Mouse (Mus musculus): Measurements from ENCODE around the gene Vwa3a. TPM values are rescaled to one million over a fixed set of nuclear protein-coding genes. Genes with fewer than 3 reads are reported as not detected.
"Not testable (repeated sequence)": the region's sequence is repeated elsewhere in the genome, so short reads cannot be mapped to it uniquely, and the experiment has no call there.

Vwa3a gene
- polyA plus RNA-seq, 1 experiment from 2014 or later: 1.0 TPM

DNA sequence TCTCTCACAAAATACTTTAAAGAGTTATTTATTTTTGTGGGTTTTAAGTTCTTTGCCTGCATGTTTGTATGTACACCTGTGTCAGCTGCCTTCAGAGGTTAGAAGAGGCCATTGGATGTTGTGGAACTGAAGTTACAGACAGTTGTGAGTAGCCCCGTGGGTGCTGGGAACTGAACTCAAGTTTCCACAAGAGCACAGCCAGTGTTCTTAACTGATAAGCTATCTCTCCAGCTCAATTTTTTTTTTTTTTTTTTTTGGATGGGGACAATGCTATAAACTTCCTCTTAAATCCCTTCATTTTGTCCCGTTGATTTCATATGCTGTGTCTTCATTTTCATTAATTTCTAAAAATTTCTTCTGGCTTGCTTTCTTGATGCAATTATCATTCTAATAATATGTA is 25.9 kb upstream of the Vwa3a start:
- Histone ChIP-seq H3K4me2 (ENCODE audit: low read depth, low read length) (no peak overlapping the region), H3K27me3 (ENCODE audit: control insufficient read depth, insufficient read depth, low read length) (no peaks in the 10 kb centered on the region), H3K9ac (ENCODE audit: low read length) (no peak overlapping the region), H3K4me3 (ENCODE audit: low read length) (no peak overlapping the region), H3K9me3 (replicated peaks; ENCODE audit: control insufficient read depth, low read length) (no peaks in the 10 kb centered on the region), H3K4me1 (ENCODE audit: control insufficient read depth, insufficient read depth, low read length) (peaks cover 5% of the 10 kb centered on the region), H3K27ac (ENCODE audit: low read length) (peak overlapping the region; percentile 69; the same call in 1 of the 2 replicates), H3K36me3 (ENCODE audit: control insufficient read depth, insufficient read depth) (no peaks in the 10 kb centered on the region)
- 77% methylated on average over 2 of the region's 2 CpGs for WGBS
- ATAC-seq (replicated peaks; ENCODE audit: extremely low read depth, insufficient read depth, low FRiP score): no peak

DNA sequence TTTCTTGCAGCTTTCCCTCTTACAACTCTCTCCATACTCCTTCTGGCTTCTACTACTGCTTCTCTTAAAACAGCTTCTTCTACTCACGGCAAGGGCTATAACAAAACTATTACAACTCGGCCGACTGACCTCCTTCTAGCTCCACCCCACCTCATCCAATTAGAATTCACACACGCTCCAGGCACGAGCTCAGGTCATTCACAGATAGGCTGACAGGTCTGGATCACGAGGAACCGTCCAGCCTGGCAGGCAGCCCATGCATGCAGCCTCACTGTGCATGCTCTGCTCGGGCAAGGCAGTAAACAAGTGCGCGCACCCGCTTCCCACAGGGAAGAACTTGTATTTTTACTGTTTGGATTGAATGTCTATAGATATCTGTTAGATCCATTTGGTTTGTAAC is 25.2 kb upstream of the Vwa3a start:
- H3K27me3 ChIP-seq (ENCODE audit: control insufficient read depth, insufficient read depth, low read length); H3K36me3 ChIP-seq (ENCODE audit: control insufficient read depth, insufficient read depth); H3K4me1 ChIP-seq (ENCODE audit: control insufficient read depth, insufficient read depth, low read length); H3K9me3 ChIP-seq (replicated peaks; ENCODE audit: control insufficient read depth, low read length); H3K9ac ChIP-seq (ENCODE audit: low read length); H3K4me3 ChIP-seq (ENCODE audit: low read length): not testable (repeated sequence)
- 51% methylated on average over 11 of the region's 11 CpGs for WGBS
- ATAC-seq (replicated peaks; ENCODE audit: extremely low read depth, insufficient read depth, low FRiP score): peak; percentile 63
- H3K4me2 ChIP-seq (ENCODE audit: low read depth, low read length): peak overlapping the region; percentile 43
- H3K27ac ChIP-seq (ENCODE audit: low read length): peak overlapping the region; percentile 69

- Histone ChIP-seq H3K9ac (ENCODE audit: low read length) (no peak overlapping the region), H3K4me2 (ENCODE audit: low read depth, low read length) (no peak overlapping the region), H3K27me3 (ENCODE audit: control insufficient read depth, insufficient read depth, low read length) (no peaks in the 10 kb centered on the region), H3K4me3 (ENCODE audit: low read length) (no peak overlapping the region), H3K4me1 (ENCODE audit: control insufficient read depth, insufficient read depth, low read length) (peaks cover 5% of the 10 kb centered on the region), H3K27ac (ENCODE audit: low read length) (no peak overlapping the region), H3K9me3 (replicated peaks; ENCODE audit: control insufficient read depth, low read length) (no peaks in the 10 kb centered on the region), H3K36me3 (ENCODE audit: control insufficient read depth, insufficient read depth) (no peaks in the 10 kb centered on the region)
- no peak for ATAC-seq (replicated peaks; ENCODE audit: extremely low read depth, insufficient read depth, low FRiP score)
- WGBS: 56% methylated on average over 2 of the region's 2 CpGs
These were observed 21.9 kb upstream of the Vwa3a start for GRCm38 (mm10) chr7:120717261-120717660.

DNA sequence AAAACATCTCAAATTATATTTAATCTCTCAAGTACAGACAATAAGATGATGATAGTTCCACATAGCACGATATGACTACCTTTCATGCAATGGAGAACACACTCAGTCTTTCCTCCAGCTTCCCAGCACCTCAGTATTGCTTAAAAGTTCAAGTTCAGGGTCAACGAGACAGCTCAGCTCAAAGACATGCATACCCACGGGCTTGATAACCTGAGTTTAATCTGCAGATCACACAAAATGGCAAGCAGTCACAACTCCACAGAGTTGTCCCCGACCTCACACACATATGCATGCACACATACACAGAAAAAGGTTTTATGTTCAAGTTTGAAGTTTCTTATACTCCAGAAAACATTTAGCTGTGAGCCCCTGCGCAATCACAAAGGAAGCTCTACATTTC is 18.1 kb upstream of the Vwa3a start:
- H3K9me3 ChIP-seq (replicated peaks; ENCODE audit: control insufficient read depth, low read length): no peaks in the 10 kb centered on the region
- H3K4me1 ChIP-seq (ENCODE audit: control insufficient read depth, insufficient read depth, low read length): no peaks in the 10 kb centered on the region
- H3K36me3 ChIP-seq (ENCODE audit: control insufficient read depth, insufficient read depth): no peaks in the 10 kb centered on the region
- H3K27ac ChIP-seq (ENCODE audit: low read length): no peak overlapping the region
- no peak overlapping the region for H3K9ac ChIP-seq (ENCODE audit: low read length)
- no peaks in the 10 kb centered on the region for H3K27me3 ChIP-seq (ENCODE audit: control insufficient read depth, insufficient read depth, low read length)
- WGBS: 86% methylated on average over 5 of the region's 5 CpGs
- no peak overlapping the region for H3K4me3 ChIP-seq (ENCODE audit: low read length)
- ATAC-seq (replicated peaks; ENCODE audit: extremely low read depth, insufficient read depth, low FRiP score): no peak
- no peak overlapping the region for H3K4me2 ChIP-seq (ENCODE audit: low read depth, low read length)

- WGBS: 90% methylated on average over 8 of the region's 8 CpGs
- H3K27ac ChIP-seq (ENCODE audit: low read length): no peak overlapping the region
- no peaks in the 10 kb centered on the region for H3K9me3 ChIP-seq (replicated peaks; ENCODE audit: control insufficient read depth, low read length)
- H3K27me3 ChIP-seq (ENCODE audit: control insufficient read depth, insufficient read depth, low read length): no peaks in the 10 kb centered on the region
- H3K4me1 ChIP-seq (ENCODE audit: control insufficient read depth, insufficient read depth, low read length): no peaks in the 10 kb centered on the region
- no peak overlapping the region for H3K4me2 ChIP-seq (ENCODE audit: low read depth, low read length)
- ATAC-seq (replicated peaks; ENCODE audit: extremely low read depth, insufficient read depth, low FRiP score): no peak
- H3K9ac ChIP-seq (ENCODE audit: low read length): no peak overlapping the region
- no peak overlapping the region for H3K4me3 ChIP-seq (ENCODE audit: low read length)
- H3K36me3 ChIP-seq (ENCODE audit: control insufficient read depth, insufficient read depth): no peaks in the 10 kb centered on the region
These were observed 17.7 kb upstream of the Vwa3a start for GRCm38 (mm10) chr7:120721456-120721855.

- H3K9ac ChIP-seq (ENCODE audit: low read length): no peak overlapping the region
- H3K27ac ChIP-seq (ENCODE audit: low read length): no peak overlapping the region
- no peaks in the 10 kb centered on the region for H3K36me3 ChIP-seq (ENCODE audit: control insufficient read depth, insufficient read depth)
- H3K4me3 ChIP-seq (ENCODE audit: low read length): no peak overlapping the region
- H3K27me3 ChIP-seq (ENCODE audit: control insufficient read depth, insufficient read depth, low read length): no peaks in the 10 kb centered on the region
- H3K4me2 ChIP-seq (ENCODE audit: low read depth, low read length): no peak overlapping the region
- H3K9me3 ChIP-seq (replicated peaks; ENCODE audit: control insufficient read depth, low read length): no peaks in the 10 kb centered on the region
- no peaks in the 10 kb centered on the region for H3K4me1 ChIP-seq (ENCODE audit: control insufficient read depth, insufficient read depth, low read length)
- no peak for ATAC-seq (replicated peaks; ENCODE audit: extremely low read depth, insufficient read depth, low FRiP score)
- WGBS: 87% methylated on average over 4 of the region's 4 CpGs
These were observed 17.1 kb upstream of the Vwa3a start for GRCm38 (mm10) chr7:120722063-120722462.

DNA sequence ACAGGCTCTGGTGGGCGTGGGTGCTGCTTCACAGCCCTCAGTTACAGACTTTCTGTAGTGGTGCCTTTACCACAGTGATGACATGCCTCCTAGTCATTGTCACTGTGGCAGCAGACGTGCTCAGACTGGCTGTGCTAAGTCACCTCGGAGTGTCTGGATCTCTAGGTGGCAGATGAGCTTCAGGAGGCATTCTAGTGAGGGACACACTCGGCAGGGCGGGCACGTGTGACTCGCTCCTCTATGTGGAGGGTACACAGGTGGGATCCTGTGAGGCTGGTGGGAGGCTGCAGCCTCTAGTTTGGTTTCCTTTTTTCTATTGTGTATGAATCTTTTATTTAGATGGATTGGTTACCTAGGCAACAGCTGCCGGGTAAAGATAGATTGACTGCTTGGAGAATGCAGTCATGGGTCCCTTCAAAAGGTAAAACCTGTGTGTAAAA is 16.3 kb upstream of the Vwa3a start:
- ATAC-seq (replicated peaks; ENCODE audit: extremely low read depth, insufficient read depth, low FRiP score): no peak
- Histone ChIP-seq H3K27ac (ENCODE audit: low read length) (no peak overlapping the region), H3K9ac (ENCODE audit: low read length) (no peak overlapping the region), H3K9me3 (replicated peaks; ENCODE audit: control insufficient read depth, low read length) (no peaks in the 10 kb centered on the region), H3K27me3 (ENCODE audit: control insufficient read depth, insufficient read depth, low read length) (no peaks in the 10 kb centered on the region), H3K4me1 (ENCODE audit: control insufficient read depth, insufficient read depth, low read length) (no peaks in the 10 kb centered on the region), H3K4me2 (ENCODE audit: low read depth, low read length) (no peak overlapping the region), H3K4me3 (ENCODE audit: low read length) (no peak overlapping the region), H3K36me3 (ENCODE audit: control insufficient read depth, insufficient read depth) (no peaks in the 10 kb centered on the region)
- 69% methylated on average over 8 of the region's 8 CpGs for WGBS

DNA sequence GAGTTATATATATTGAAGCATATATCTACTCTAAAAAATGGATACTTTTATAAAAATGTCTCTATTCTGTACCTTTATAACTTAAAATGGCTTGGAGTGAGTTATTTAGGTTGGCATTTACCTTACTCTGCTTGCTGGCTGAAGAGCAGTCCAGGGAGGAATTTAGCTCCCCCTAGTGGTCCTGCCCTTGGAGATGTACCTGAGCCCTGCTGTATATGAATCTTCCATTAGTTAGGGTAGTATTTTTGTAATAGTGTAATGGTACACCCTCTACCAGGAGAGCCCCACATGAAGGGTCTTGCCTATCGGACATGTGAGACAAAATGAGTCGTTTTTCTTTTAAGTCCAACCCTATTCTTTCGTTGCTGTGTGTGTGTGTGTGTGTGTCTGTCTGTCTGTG is 11.5 kb upstream of the Vwa3a start:
- peak; percentile 46; the same call in 1 of the 2 replicates for ATAC-seq (replicated peaks; ENCODE audit: extremely low read depth, insufficient read depth, low FRiP score)
- no peak overlapping the region for H3K4me2 ChIP-seq (ENCODE audit: low read depth, low read length)
- 81% methylated on average over 3 of the region's 3 CpGs for WGBS

DNA sequence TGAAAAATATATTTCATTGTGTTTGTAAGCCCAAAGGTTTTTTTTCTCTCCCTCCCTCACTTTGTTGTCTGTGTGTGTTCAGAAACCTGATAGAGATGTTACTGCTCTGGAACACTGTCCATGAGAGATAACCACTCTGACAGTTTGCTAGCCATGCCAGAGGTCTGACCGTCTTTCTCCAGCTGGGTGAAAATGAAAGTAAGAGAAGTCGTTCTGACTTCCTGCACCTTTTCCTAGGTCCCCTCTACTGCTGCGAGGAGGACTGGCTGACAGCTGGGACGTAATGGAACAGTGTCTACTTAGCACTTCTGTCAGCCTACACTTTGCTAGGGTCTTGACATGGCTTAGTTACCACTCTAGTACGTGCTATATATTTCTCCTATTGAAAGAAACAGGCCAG is 9.5 kb upstream of the Vwa3a start:
- peak overlapping the region; percentile 39 for H3K4me2 ChIP-seq (ENCODE audit: low read depth, low read length)
- no peak overlapping the region for H3K9ac ChIP-seq (ENCODE audit: low read length)
- 0 out of 2 replicates have a peak overlapping the region, but pooled peaks have one; percentile 24 for H3K4me3 ChIP-seq (ENCODE audit: low read length)
- peaks cover 3% of the 10 kb centered on the region for H3K4me1 ChIP-seq (ENCODE audit: control insufficient read depth, insufficient read depth, low read length)
- no peaks in the 10 kb centered on the region for H3K27me3 ChIP-seq (ENCODE audit: control insufficient read depth, insufficient read depth, low read length)
- WGBS: 39% methylated on average over 5 of the region's 5 CpGs
- H3K27ac ChIP-seq (ENCODE audit: low read length): no peak overlapping the region
- H3K9me3 ChIP-seq (replicated peaks; ENCODE audit: control insufficient read depth, low read length): no peaks in the 10 kb centered on the region
- H3K36me3 ChIP-seq (ENCODE audit: control insufficient read depth, insufficient read depth): peaks cover 7% of the 10 kb centered on the region; the same call in 1 of the 2 replicates
- no peak for ATAC-seq (replicated peaks; ENCODE audit: extremely low read depth, insufficient read depth, low FRiP score)

More for the DNA sequence above, 11.5 kb upstream of the Vwa3a start:
- Histone ChIP-seq H3K9ac (ENCODE audit: low read length) (no peak overlapping the region), H3K9me3 (replicated peaks; ENCODE audit: control insufficient read depth, low read length) (no peaks in the 10 kb centered on the region), H3K4me3 (ENCODE audit: low read length) (no peak overlapping the region), H3K36me3 (ENCODE audit: control insufficient read depth, insufficient read depth) (peaks cover 6% of the 10 kb centered on the region; the same call in 1 of the 2 replicates), H3K27me3 (ENCODE audit: control insufficient read depth, insufficient read depth, low read length) (no peaks in the 10 kb centered on the region), H3K4me1 (ENCODE audit: control insufficient read depth, insufficient read depth, low read length) (peaks cover 3% of the 10 kb centered on the region), H3K27ac (ENCODE audit: low read length) (no peak overlapping the region)

All from heart, embryonic 16.5 days (tissue).